Mouse (Mus musculus) lung, embryonic 14.5 days (tissue): ENCODE data around the gene Lurap1l. TPM values are rescaled to one million over a fixed set of nuclear protein-coding genes. Genes with fewer than 3 reads are reported as not detected.

Experiments used
- ATAC-seq: fragments of 200-750 bp; cut with Nextera tagmentation; 2 replicates; pipeline ENCODE4 v1.8.0; 2017; ENCODE audit warnings: mild to moderate bottlenecking, moderate TSS enrichment, moderate library complexity; ENCODE audit not compliant: insufficient read depth
- DNase-seq: peaks from one replicate; pipeline ENCODE4 v3.0.0-alpha.2; 2015
- H3K27ac ChIP-seq: fragments of 300-500 bp; sonication (generic); 2 replicates; pipeline ENCODE4 v1.5.1; 2014; ENCODE audit warnings: low read depth, mild to moderate bottlenecking, moderate library complexity
- H3K27me3 ChIP-seq: fragments of 300-500 bp; sonication (generic); 2 replicates; pipeline ENCODE4 v1.6.1; 2014; ENCODE audit warnings: low read length, control low read depth; ENCODE audit not compliant: insufficient read depth
- H3K36me3 ChIP-seq: fragments of 300-500 bp; sonication (generic); 2 replicates; pipeline ENCODE4 v1.6.1; 2014; ENCODE audit warnings: control low read depth; ENCODE audit not compliant: insufficient read depth
- H3K4me1 ChIP-seq: fragments of 300-500 bp; sonication (generic); 2 replicates; pipeline ENCODE4 v1.6.1; 2014; ENCODE audit warnings: antibody characterized with exemption, control low read depth; ENCODE audit not compliant: insufficient read depth
- H3K4me2 ChIP-seq: fragments of 300-500 bp; sonication (generic); 2 replicates; pipeline ENCODE4 v1.6.1; 2014; ENCODE audit warnings: mild to moderate bottlenecking
- H3K4me3 ChIP-seq: fragments of 300-500 bp; sonication (generic); 2 replicates; pipeline ENCODE4 v1.5.1; 2014; ENCODE audit warnings: low read depth, low read length
- H3K9ac ChIP-seq: fragments of 300-500 bp; sonication (generic); 2 replicates; pipeline ENCODE4 v1.6.1; 2014
- H3K9me3 ChIP-seq: fragments of 300-500 bp; sonication (generic); 2 replicates; pipeline ENCODE4 v1.6.1; 2016; ENCODE audit warnings: low read depth, low read length, control low read depth
- CTCF ChIP-seq: IDR thresholded peaks from 2 replicates; pipeline ENCODE4 v1.5.1; 2016; ENCODE audit warnings: antibody characterized with exemption, low read depth
- WGBS: fragments of 180-500 bp; shearing (Covaris S2); extraction: QIAGEN DNeasy Blood & Tissue Kit; methylation state at CpG from one replicate; pipeline ENCODE4 v1.1.7; 2014; 5-methylcytosine and 5-hydroxymethylcytosine counted together
- polyA plus RNA-seq: library from polyadenylated mRNA; unstranded; fragments of >200 nt; fragmentation: Nextera tagmentation; extraction: Ambion mirVana; gene quantifications from 2 replicates; pipeline ENCODE4 v1.2.1, GENCODE M21; 2014

Gene Lurap1l
- polyA plus RNA-seq: 25.9 and 26.4 TPM in 2 replicates

- under 1% methylated on average over 10 of the region's 10 CpGs for WGBS
- Histone ChIP-seq H3K9me3 (no peaks in the 10 kb centered on the region), H3K4me3 (peak within 1 kb of the TSS; percentile 69), H3K27ac (peak within 1 kb of the TSS; percentile 93), H3K4me1 (no peaks in the 10 kb centered on the region; the same call in 1 of the 2 replicates), H3K36me3 (no peaks in the 10 kb centered on the region), H3K4me2 (peak within 1 kb of the TSS; percentile 82), H3K9ac (peak within 1 kb of the TSS; percentile 75), H3K27me3 (no peaks in the 10 kb centered on the region)
- DNase-seq: peak; percentile 80
- ATAC-seq: 0 out of 2 replicates have a peak, but pooled peaks have one; percentile 24
- TF ChIP-seq CTCF: no peak
Observed at GRCm38 (mm10) chr4:80910481-80910870, at the start of gene Lurap1l. TSS of gene Lurap1l (plus strand) at chr4:80910646.

GRCm38 (mm10) chr4:80862962-80863361, 47.5 kb upstream of the Lurap1l start:
- no peaks in the 10 kb centered on the region for H3K9me3 ChIP-seq
- no peak for DNase-seq
- H3K4me3 ChIP-seq: no peak overlapping the region
- no peak for ATAC-seq
- TF ChIP-seq CTCF: no peak
- no peaks in the 10 kb centered on the region for H3K27me3 ChIP-seq
- no peaks in the 10 kb centered on the region for H3K36me3 ChIP-seq
- WGBS: 80% methylated on average over 9 of the region's 9 CpGs
- H3K9ac ChIP-seq: no peak overlapping the region
- no peak overlapping the region for H3K27ac ChIP-seq
- no peaks in the 10 kb centered on the region for H3K4me1 ChIP-seq
- no peak overlapping the region for H3K4me2 ChIP-seq

GRCm38 (mm10) chr4:80863906-80864305, 46.5 kb upstream of the Lurap1l start:
- Histone ChIP-seq H3K36me3 (no peaks in the 10 kb centered on the region), H3K27ac (no peak overlapping the region), H3K4me1 (no peaks in the 10 kb centered on the region), H3K9ac (no peak overlapping the region), H3K4me2 (no peak overlapping the region), H3K9me3 (no peaks in the 10 kb centered on the region), H3K4me3 (no peak overlapping the region), H3K27me3 (no peaks in the 10 kb centered on the region)
- WGBS: 44% methylated on average over 7 of the region's 7 CpGs
- no peak for TF ChIP-seq CTCF
- ATAC-seq: no peak
- no peak for DNase-seq

GRCm38 (mm10) chr4:80864511-80864922, 45.9 kb upstream of the Lurap1l start:
- TF ChIP-seq CTCF: no peak
- Histone ChIP-seq H3K27ac (no peak overlapping the region), H3K4me2 (peak overlapping the region; percentile 71), H3K36me3 (no peaks in the 10 kb centered on the region), H3K4me1 (no peaks in the 10 kb centered on the region), H3K9ac (peak overlapping the region; percentile 33), H3K27me3 (no peaks in the 10 kb centered on the region), H3K9me3 (no peaks in the 10 kb centered on the region), H3K4me3 (peak overlapping the region; percentile 31)
- peak; percentile 72 for DNase-seq
- ATAC-seq: peak; percentile 68
- WGBS: under 1% methylated on average over 17 of the region's 17 CpGs

- WGBS: 7% methylated on average over 5 of the region's 5 CpGs
- Histone ChIP-seq H3K4me3 (no peak overlapping the region), H3K36me3 (no peaks in the 10 kb centered on the region), H3K4me2 (no peak overlapping the region), H3K27ac (no peak overlapping the region), H3K9me3 (no peaks in the 10 kb centered on the region), H3K9ac (no peak overlapping the region), H3K4me1 (no peaks in the 10 kb centered on the region), H3K27me3 (no peaks in the 10 kb centered on the region)
- peak; percentile 79 for TF ChIP-seq CTCF
- peak; percentile 85 for ATAC-seq
- peak; percentile 81 for DNase-seq
Observed at GRCm38 (mm10) chr4:80866065-80866464, 44.4 kb upstream of the Lurap1l start.

- ATAC-seq: no peak
- TF ChIP-seq CTCF: no peak; the same call in 1 of the 2 replicates
- Histone ChIP-seq H3K9me3 (no peaks in the 10 kb centered on the region), H3K4me1 (peaks cover 4% of the 10 kb centered on the region; the same call in 1 of the 2 replicates), H3K27ac (no peak overlapping the region), H3K36me3 (no peaks in the 10 kb centered on the region), H3K4me3 (no peak overlapping the region), H3K4me2 (no peak overlapping the region), H3K27me3 (no peaks in the 10 kb centered on the region), H3K9ac (no peak overlapping the region)
- 53% methylated on average over 2 of the region's 2 CpGs for WGBS
- no peak for DNase-seq
Observed at GRCm38 (mm10) chr4:80869598-80869997, 40.8 kb upstream of the Lurap1l start.

GRCm38 (mm10) chr4:80872847-80873644, 37.4 kb upstream of the Lurap1l start:
- no peak overlapping the region for H3K4me3 ChIP-seq
- H3K4me1 ChIP-seq: peaks cover 4% of the 10 kb centered on the region; the same call in 1 of the 2 replicates
- H3K9ac ChIP-seq: no peak overlapping the region
- 32% methylated on average over 6 of the region's 6 CpGs for WGBS
- ATAC-seq (peak; percentile 50; the same call in 1 of the 2 replicates), DNase-seq (peak; percentile 73)
- H3K9me3 ChIP-seq: no peaks in the 10 kb centered on the region
- no peak overlapping the region for H3K4me2 ChIP-seq
- H3K36me3 ChIP-seq: no peaks in the 10 kb centered on the region
- H3K27ac ChIP-seq: no peak overlapping the region
- H3K27me3 ChIP-seq: no peaks in the 10 kb centered on the region
- peak; percentile 54 for TF ChIP-seq CTCF
